Mouse (Mus musculus): ENCODE measurements at regions not wholly inside any gene's neighbourhood (a gene's known extent, or its start where the extent isn't known, plus 50 kb on each side); places are given as distances from the start of the nearest gene placed in this dataset.

- TF ChIP-seq POLR2A (IDR thresholded peaks at IDR 0.05; ENCODE audit: low read depth, low read length): no peak
- no peak for TF ChIP-seq CTCF (IDR thresholded peaks at IDR 0.05; ENCODE audit: borderline replicate concordance, insufficient read depth, low read length)
Observed at GRCm38 (mm10) chr10:117928998-117929397, 83.2 kb upstream of the Rap1b start.

Data from embryonic fibroblast, embryonic 13.5 days (primary cell).